Comparison of ENCODE assay signal across 24 mouse cellular contexts in genomic region chr13:113605693-113606092, GRCm38 (mm10). TPM values are rescaled to one million over a fixed set of nuclear protein-coding genes. Genes with fewer than 3 reads are reported as not detected.
DNase-seq lines count a peak whose midpoint lies in the region; ATAC-seq and TF ChIP-seq lines count a peak whose summit lies in the region.
"Had no signal": no experiment of that assay in that cellular context is flagged by ENCODE, and none has a peak within 500 bp of the region (broad histone marks: within the 10 kb centered on the region; RNA-seq: fewer than 3 reads in every experiment).

No protein-coding gene starts in this region.

- peaks cover 86% of the 10 kb centered on the region for H3K4me1 ChIP-seq in liver, embryonic 12.5 days
- H3K4me1 ChIP-seq in liver, embryonic 11.5 days (replicated peaks; ENCODE audit: control insufficient read depth, insufficient read depth, low read length) = peaks cover 32% of the 10 kb centered on the region

- peak overlapping the region; percentile 30 for H3K4me2 ChIP-seq in liver, embryonic 12.5 days
- no peak overlapping the region; the same call in 1 of the 2 replicates for H3K4me2 ChIP-seq in liver, embryonic 11.5 days
- H3K4me2 ChIP-seq: hindbrain, embryonic 12.5 days had no signal

- intact Hi-C loops in gastrocnemius, adult 2 months (cut with DNase I) = no loop called here

- H3K27me3 ChIP-seq in liver, embryonic 12.5 days (replicated peaks) = no peaks in the 10 kb centered on the region
- H3K27me3 ChIP-seq in liver, embryonic 11.5 days (replicated peaks; ENCODE audit: control insufficient read depth, insufficient read depth, low read length) = no peaks in the 10 kb centered on the region
- H3K27me3 ChIP-seq: hindbrain, embryonic 12.5 days had no signal

- H3K27ac ChIP-seq in gastrocnemius, adult 2 months = 0 out of 2 replicates have a peak overlapping the region, but pooled peaks have one; percentile 71
- H3K27ac ChIP-seq in liver, embryonic 12.5 days = no peak overlapping the region
- no peak overlapping the region for H3K27ac ChIP-seq in liver, embryonic 11.5 days (ENCODE audit: low read depth, low read length)
- H3K27ac ChIP-seq: embryonic facial prominence, embryonic 10.5 days; heart, embryonic 10.5 days; hindbrain, embryonic 12.5 days had no signal

- no peak for DNase-seq in gastrocnemius, adult 2 months
- no peak for DNase-seq in gastrocnemius, adult 8-10 months (ENCODE audit: low spot score in 2 of 2)
- DNase-seq in liver, embryonic 11.5 days (ENCODE audit: low spot score) = no peak
- peak; percentile 53 for DNase-seq in R1 (ENCODE audit: low read depth, low spot score)
- DNase-seq in thymus, postnatal 4 days = no peak
- no peak for DNase-seq in urinary bladder, postnatal 36 days (ENCODE audit: low spot score in 2 of 2)
- DNase-seq: adrenal gland, adult 2 months; adrenal gland, postnatal 25 days; cerebellum, adult 18-20 months; cerebellum, postnatal 10 days; gastrocnemius, postnatal 25 days; heart, postnatal 4 days; kidney, adult 11 months had no signal

- no peak for TF ChIP-seq CTCF in gastrocnemius, adult 2 months (IDR thresholded peaks at IDR 0.05)

- WGBS in liver, embryonic 12.5 days (ENCODE audit: insufficient replicate concordance) = 85% methylated on average over 10 of the region's 10 CpGs
- 84% methylated on average over 10 of the region's 10 CpGs for WGBS in liver, embryonic 11.5 days

- no peak overlapping the region for H3K9ac ChIP-seq in liver, embryonic 12.5 days
- H3K9ac ChIP-seq in liver, embryonic 11.5 days (ENCODE audit: low read depth, low read length) = no peak overlapping the region
- H3K9ac ChIP-seq: hindbrain, embryonic 12.5 days had no signal

- H3K9me3 ChIP-seq in liver, embryonic 12.5 days (replicated peaks) = no peaks in the 10 kb centered on the region
- no peaks in the 10 kb centered on the region for H3K9me3 ChIP-seq in liver, embryonic 11.5 days (ENCODE audit: control insufficient read depth, low read length)
- H3K9me3 ChIP-seq: embryonic facial prominence, embryonic 10.5 days; G1E; heart, embryonic 10.5 days; hindbrain, embryonic 12.5 days had no signal

- no peak overlapping the region for H3K4me3 ChIP-seq in gastrocnemius, adult 2 months
- peak overlapping the region; percentile 7; the same call in 1 of the 2 replicates for H3K4me3 ChIP-seq in liver, embryonic 12.5 days
- no peak overlapping the region for H3K4me3 ChIP-seq in liver, embryonic 11.5 days (ENCODE audit: low read depth, low read length)
- H3K4me3 ChIP-seq: embryonic facial prominence, embryonic 10.5 days; heart, embryonic 10.5 days; hindbrain, embryonic 12.5 days had no signal

- peaks cover 30% of the 10 kb centered on the region for H3K36me3 ChIP-seq in liver, embryonic 12.5 days
- H3K36me3 ChIP-seq in liver, embryonic 11.5 days (ENCODE audit: control insufficient read depth, insufficient read depth, low read length) = peaks cover 5% of the 10 kb centered on the region; the same call in 1 of the 2 replicates
- H3K36me3 ChIP-seq: G1E; hindbrain, embryonic 12.5 days had no signal

- no peak for ATAC-seq in liver, embryonic 12.5 days
- ATAC-seq in liver, embryonic 11.5 days (replicated peaks; ENCODE audit: low FRiP score) = no peak
- ATAC-seq: forebrain, embryonic 16.5 days; hindbrain, embryonic 16.5 days; inflammation-experienced regulatory T-cells, adult 6 months had no signal

RNA-seq across cellular contexts. Expression of gene Snx18, which starts 12.7 kb away (rescaled TPM):
- 10 to 100 TPM in 1 of 2 experiments, 1 to 10 TPM in 1; 9.2 to 13.6 TPM for total RNA-seq in gastrocnemius, adult 2 months (2021)
- 10 to 100 TPM in 1 of 4 experiments, 1 to 10 TPM in 3; 7.6 to 10.2 (median 8.0) TPM for total RNA-seq in gastrocnemius, adult 8-10 months (2022)
- 12.3 and 12.8 TPM in 2 replicates for polyA plus RNA-seq in liver, embryonic 12.5 days (2016; fragmentation: Nextera tagmentation; extraction: Ambion mirVana)
- 14.9 and 16.0 TPM in 2 replicates for polyA plus RNA-seq in liver, embryonic 11.5 days (2014; fragmentation: Nextera tagmentation; extraction: Ambion mirVana)
- polyA plus RNA-seq: G1E had no signal

RNA-seq across cellular contexts. Expression of gene Hspb3, which starts 57.8 kb away (rescaled TPM):
- total RNA-seq in gastrocnemius, adult 2 months (2021) = 10 to 100 TPM; 45.0 to 51.6 TPM
- total RNA-seq in gastrocnemius, adult 8-10 months (2022) = 10 to 100 TPM; 37.4 to 60.4 (median 51.8) TPM
- 0.15 and 0.18 TPM in 2 replicates for polyA plus RNA-seq in liver, embryonic 12.5 days (2016; fragmentation: Nextera tagmentation; extraction: Ambion mirVana)
- 0.25 and 0.59 TPM in 2 replicates for polyA plus RNA-seq in liver, embryonic 11.5 days (2014; fragmentation: Nextera tagmentation; extraction: Ambion mirVana)
- total RNA-seq: adrenal gland, adult 2 months; adrenal gland, postnatal 25 days; G1E; granulocyte monocyte progenitor cell, adult 5-6 weeks had no signal
- polyA plus RNA-seq: adrenal gland, adult 2 months; C2C12; embryonic facial prominence, embryonic 10.5 days; forebrain, embryonic 11.5 days; G1E; inflammation-experienced regulatory T-cells, adult 6 months had no signal
